Mouse (Mus musculus) neural tube, embryonic 14.5 days (tissue): ENCODE results near the gene Lrrc47. TPM values are rescaled to one million over a fixed set of nuclear protein-coding genes. Genes with fewer than 3 reads are reported as not detected.

Source experiments
- ATAC-seq: fragments of 200-750 bp; cut with Nextera tagmentation; 2 replicates; pipeline ENCODE4 v1.8.0; 2017; ENCODE audit warnings: low read depth, mild to moderate bottlenecking, moderate TSS enrichment, moderate library complexity
- H3K27ac ChIP-seq: fragments of 300-500 bp; sonication (generic); 2 replicates; pipeline ENCODE4 v1.5.1; 2014; ENCODE audit warnings: low read depth, mild to moderate bottlenecking, control low read depth, low read length, moderate library complexity, mixed read lengths
- H3K27me3 ChIP-seq: fragments of 300-500 bp; sonication (generic); 2 replicates; pipeline ENCODE4 v1.6.1; 2014; ENCODE audit warnings: low read length; ENCODE audit not compliant: control insufficient read depth, insufficient read depth
- H3K36me3 ChIP-seq: fragments of 300-500 bp; sonication (generic); 2 replicates; pipeline ENCODE4 v1.6.1; 2014; ENCODE audit warnings: low read length, mixed read lengths; ENCODE audit not compliant: control insufficient read depth, insufficient read depth
- H3K4me1 ChIP-seq: fragments of 300-500 bp; sonication (generic); 2 replicates; pipeline ENCODE4 v1.6.1; 2014; ENCODE audit warnings: low read length; ENCODE audit not compliant: control insufficient read depth, insufficient read depth
- H3K4me2 ChIP-seq: fragments of 300-500 bp; sonication (generic); 2 replicates; pipeline ENCODE4 v1.6.1; 2014; ENCODE audit warnings: mild to moderate bottlenecking, low read depth, low read length, control low read depth
- H3K4me3 ChIP-seq: fragments of 300-500 bp; sonication (generic); 2 replicates; pipeline ENCODE4 v1.5.1; 2014; ENCODE audit warnings: low read depth, low read length, control low read depth, mixed read lengths
- H3K9ac ChIP-seq: fragments of 300-500 bp; sonication (generic); replicated peaks from 2 replicates; pipeline ENCODE4 v1.6.1; 2014; ENCODE audit warnings: low read depth, mild to moderate bottlenecking, control low read depth, low read length, mixed read lengths
- H3K9me3 ChIP-seq: fragments of 300-500 bp; sonication (generic); 2 replicates; pipeline ENCODE4 v1.6.1; 2016; ENCODE audit warnings: low read length; ENCODE audit not compliant: control insufficient read depth
- WGBS: fragments of 180-500 bp; shearing (Covaris S2); extraction: QIAGEN DNeasy Blood & Tissue Kit; methylation state at CpG from one replicate; pipeline ENCODE4 v1.1.7; 2014; 5-methylcytosine and 5-hydroxymethylcytosine counted together
- polyA plus RNA-seq: library from polyadenylated mRNA; unstranded; fragments of >200 nt; fragmentation: Nextera tagmentation; extraction: Ambion mirVana; gene quantifications from 2 replicates; pipeline ENCODE4 v1.2.1, GENCODE M21; 2014

Lrrc47 gene
- polyA plus RNA-seq, 1 experiment from 2014 or later, result 10.1 TPM

DNA sequence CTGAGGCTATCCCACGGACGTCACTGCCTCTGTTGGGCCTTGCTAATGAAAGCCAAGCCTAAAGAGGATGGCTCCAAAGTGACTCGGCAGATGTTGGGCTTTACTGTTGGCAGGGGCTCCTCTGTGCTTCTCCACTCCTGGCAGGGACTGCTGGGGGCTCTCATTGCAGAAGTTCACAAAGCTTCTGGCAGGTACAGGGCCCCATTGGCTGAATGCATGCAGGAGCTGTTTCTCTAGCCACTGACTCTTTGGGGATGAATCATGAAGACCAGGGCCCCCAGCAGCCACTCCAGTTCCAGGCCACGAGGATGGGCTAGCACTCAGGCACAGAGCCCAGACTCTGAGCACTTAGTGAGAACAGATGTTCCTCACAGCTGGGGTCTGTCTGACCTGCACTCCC is 46.2 kb downstream of the Lrrc47 start:
- Histone ChIP-seq H3K9ac (no peak overlapping the region), H3K4me3 (no peak overlapping the region), H3K27ac (no peak overlapping the region), H3K4me1 (no peaks in the 10 kb centered on the region), H3K27me3 (no peaks in the 10 kb centered on the region), H3K36me3 (no peaks in the 10 kb centered on the region), H3K4me2 (no peak overlapping the region), H3K9me3 (no peaks in the 10 kb centered on the region)
- ATAC-seq, result no peak
- 66% methylated on average over 4 of the region's 4 CpGs for WGBS

DNA sequence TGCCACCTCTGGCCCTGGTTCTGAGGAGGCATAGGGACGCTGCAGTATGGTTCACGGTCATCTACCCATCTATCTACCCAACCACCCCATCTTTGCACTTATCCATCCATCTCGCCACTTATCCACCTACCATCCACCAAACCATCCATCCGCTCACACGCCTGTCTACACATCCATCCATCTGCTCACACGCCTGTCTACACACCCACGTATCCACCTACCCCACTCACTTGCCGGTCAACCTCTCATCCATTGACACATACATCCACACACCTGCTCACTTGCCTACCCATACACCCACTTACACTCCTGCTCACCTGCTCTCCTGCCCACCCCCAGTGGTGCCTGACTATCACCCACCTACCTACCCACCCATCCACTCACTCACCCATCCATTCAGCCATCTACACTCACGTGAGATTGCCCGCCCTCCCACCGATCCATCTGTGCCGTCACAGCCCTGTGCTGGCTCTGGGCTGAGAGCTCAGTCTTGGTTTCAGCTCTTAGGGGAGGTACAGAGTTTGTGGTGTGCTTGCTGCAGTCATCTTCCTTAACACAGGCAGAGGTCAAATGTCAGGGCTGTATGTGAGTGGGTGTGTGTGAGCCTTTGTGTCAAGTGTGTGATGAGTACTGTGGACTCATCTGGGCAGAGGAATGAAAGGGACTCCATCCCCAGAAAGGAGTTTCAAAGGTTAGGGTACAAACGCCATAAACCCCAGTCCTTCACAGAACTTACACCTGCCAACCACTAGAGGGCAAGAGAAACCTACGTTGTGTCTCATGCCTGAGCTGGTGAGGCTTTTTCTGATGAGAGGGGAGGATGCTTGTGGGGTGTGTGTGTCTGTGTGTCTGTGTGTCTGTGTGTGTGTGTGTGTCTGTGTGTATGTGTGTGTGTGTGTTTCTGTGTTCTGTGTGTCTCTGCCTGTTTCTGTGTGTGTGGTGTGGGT is 53.6 kb downstream of the Lrrc47 start:
- H3K4me1 ChIP-seq, result no peaks in the 10 kb centered on the region
- H3K4me2 ChIP-seq, result no peak overlapping the region
- H3K27ac ChIP-seq, result no peak overlapping the region
- no peaks in the 10 kb centered on the region for H3K27me3 ChIP-seq
- no peak overlapping the region for H3K4me3 ChIP-seq
- no peaks in the 10 kb centered on the region for H3K36me3 ChIP-seq
- H3K9me3 ChIP-seq, result no peaks in the 10 kb centered on the region
- WGBS, result 65% methylated on average over 14 of the region's 14 CpGs
- peak; percentile 63; the same call in 1 of the 2 replicates for ATAC-seq
- no peak overlapping the region for H3K9ac ChIP-seq

DNA sequence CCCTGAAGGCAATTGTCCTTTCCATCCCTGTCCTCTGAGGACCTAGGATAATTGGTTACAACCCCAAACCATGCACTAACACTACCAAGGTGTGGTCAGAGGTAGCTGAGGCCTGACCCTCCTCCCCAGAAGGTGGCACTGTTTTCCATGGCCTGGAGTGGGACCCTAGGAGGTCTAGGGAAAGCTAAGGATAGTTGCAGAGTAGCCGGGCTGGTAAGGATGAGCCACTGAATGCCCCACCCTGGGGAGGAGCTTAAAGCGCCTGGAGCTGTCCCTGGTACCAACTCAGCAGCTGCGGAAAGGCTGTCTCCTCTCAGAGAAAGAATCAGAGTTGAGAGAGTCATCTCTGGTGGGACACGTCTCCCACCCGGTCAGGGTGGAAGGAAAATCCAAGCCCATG is 59.4 kb downstream of the Lrrc47 start:
- H3K27ac ChIP-seq, result no peak overlapping the region
- ATAC-seq, result peak; percentile 38; the same call in 1 of the 2 replicates
- no peaks in the 10 kb centered on the region for H3K36me3 ChIP-seq
- WGBS, result 1% methylated on average over 5 of the region's 5 CpGs
- H3K9me3 ChIP-seq, result no peaks in the 10 kb centered on the region
- H3K4me3 ChIP-seq, result no peak overlapping the region
- peaks cover 14% of the 10 kb centered on the region for H3K27me3 ChIP-seq
- H3K4me2 ChIP-seq, result no peak overlapping the region
- H3K9ac ChIP-seq, result no peak overlapping the region
- H3K4me1 ChIP-seq, result no peaks in the 10 kb centered on the region

Other genes starting within 250 kb of the Lrrc47 start
- gene A430005L14Rik, start 54.5 kb upstream of the Lrrc47 start, polyA plus RNA-seq, result 52.7 and 57.5 TPM in 2 replicates
- gene Dffb, start 36.6 kb upstream of the Lrrc47 start, polyA plus RNA-seq, result 11.7 and 12.5 TPM in 2 replicates
- 18.4 and 18.7 TPM in 2 replicates for gene Cep104, start 36.5 kb upstream of the Lrrc47 start, polyA plus RNA-seq
- 9.1 and 12.5 TPM in 2 replicates for gene Smim1, start 14.5 kb downstream of the Lrrc47 start, polyA plus RNA-seq
- gene Ccdc27, start 30.9 kb downstream of the Lrrc47 start, polyA plus RNA-seq, result not detected in 2 replicates
- not detected in 2 replicates for gene Trp73, start 128.5 kb downstream of the Lrrc47 start, polyA plus RNA-seq
- 37.3 and 39.5 TPM in 2 replicates for gene Wrap73, start 130.6 kb downstream of the Lrrc47 start, polyA plus RNA-seq
- gene Tprgl, start 148.9 kb downstream of the Lrrc47 start, polyA plus RNA-seq, result 184 and 208 TPM in 2 replicates
- gene Megf6, start 159.0 kb downstream of the Lrrc47 start, polyA plus RNA-seq, result 5.0 and 13.1 TPM in 2 replicates